Comparison of ENCODE assay signal across 9 mouse cellular contexts in the genomic region with DNA sequence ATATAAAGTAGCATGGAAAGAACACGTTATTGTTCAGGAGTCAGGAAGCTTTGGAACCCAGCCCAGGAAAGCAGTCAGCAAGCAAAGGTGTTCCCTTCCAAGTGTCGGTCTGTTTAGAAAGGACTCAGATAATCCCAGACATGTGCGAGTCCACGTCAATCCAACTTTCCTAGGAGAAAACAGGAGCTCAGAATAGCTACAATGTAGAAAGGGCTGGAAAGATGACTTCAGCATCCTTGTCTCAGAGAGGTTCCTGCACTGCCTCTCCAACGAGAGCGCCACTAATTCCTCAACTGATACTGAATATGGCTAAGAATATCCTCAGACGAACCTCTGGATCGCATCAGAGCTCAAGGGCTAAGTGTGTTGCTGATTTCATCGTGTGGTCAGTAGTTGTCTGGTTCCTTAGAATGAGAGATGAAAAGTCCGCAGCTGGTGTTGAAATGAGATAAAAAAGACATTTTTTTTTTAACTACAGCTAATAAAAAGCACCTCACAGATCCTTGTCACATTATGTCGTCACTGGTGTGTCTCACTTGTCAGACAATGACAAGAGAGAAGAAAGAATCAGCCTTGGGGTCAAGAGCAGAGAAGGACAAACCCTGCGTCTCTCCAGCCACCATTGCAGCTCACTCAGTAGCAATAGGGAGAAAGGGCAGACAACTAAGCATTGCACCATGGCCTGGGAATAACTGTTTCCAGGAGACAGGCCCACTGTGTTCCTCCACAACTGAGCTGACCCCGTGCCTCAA. TPM values are rescaled to one million over a fixed set of nuclear protein-coding genes. Genes with fewer than 3 reads are reported as not detected.
DNase-seq lines count a peak whose midpoint lies in the region; ATAC-seq lines count a peak whose summit lies in the region.
"Had no signal": no experiment of that assay in that cellular context is flagged by ENCODE, and none has a peak within 500 bp of the region (broad histone marks: within the 10 kb centered on the region; RNA-seq: fewer than 3 reads in every experiment).

No protein-coding gene starts in this region.

- DNase-seq in cerebellum, adult 18-20 months: peak; percentile 38 to 43
- no peak for DNase-seq in cerebellum, adult 9-11 months
- DNase-seq in kidney, postnatal 36 days: peak; percentile 70 to 74
- DNase-seq in urinary bladder, postnatal 4 days (ENCODE audit: low spot score in 2 of 2): no peak
- DNase-seq in right cerebral cortex, postnatal 10 days (ENCODE audit: low spot score in 2 of 2): no peak

- H3K9ac ChIP-seq in kidney, embryonic 16.5 days (replicated peaks; ENCODE audit: low read length): no peak overlapping the region
- H3K9ac ChIP-seq in heart, embryonic 16.5 days (ENCODE audit: low read length): no peak overlapping the region
- H3K9ac ChIP-seq: neural tube, embryonic 12.5 days had no signal

- 68% methylated on average over 13 of the region's 13 CpGs for WGBS in kidney, embryonic 16.5 days
- WGBS in heart, embryonic 16.5 days: 18% methylated on average over 13 of the region's 13 CpGs

- no peaks in the 10 kb centered on the region for H3K9me3 ChIP-seq in kidney, embryonic 16.5 days (ENCODE audit: low read length)
- H3K9me3 ChIP-seq in heart, embryonic 16.5 days (replicated peaks; ENCODE audit: control insufficient read depth, low read length): no peaks in the 10 kb centered on the region
- H3K9me3 ChIP-seq: neural tube, embryonic 12.5 days had no signal

- H3K27me3 ChIP-seq in kidney, embryonic 16.5 days (ENCODE audit: insufficient read depth, low read length): no peaks in the 10 kb centered on the region
- no peaks in the 10 kb centered on the region for H3K27me3 ChIP-seq in heart, embryonic 16.5 days (ENCODE audit: control insufficient read depth, insufficient read depth, low read length)
- H3K27me3 ChIP-seq: neural tube, embryonic 12.5 days had no signal

- peaks cover 17% of the 10 kb centered on the region for H3K4me1 ChIP-seq in kidney, embryonic 16.5 days (ENCODE audit: insufficient read depth, low read length)
- H3K4me1 ChIP-seq in heart, embryonic 16.5 days (ENCODE audit: control insufficient read depth, insufficient read depth, low read length): peaks cover 35% of the 10 kb centered on the region
- H3K4me1 ChIP-seq: neural tube, embryonic 12.5 days had no signal

- no peak overlapping the region for H3K4me2 ChIP-seq in kidney, embryonic 16.5 days (replicated peaks; ENCODE audit: low read depth, low read length)
- peak overlapping the region; percentile 33 for H3K4me2 ChIP-seq in heart, embryonic 16.5 days (ENCODE audit: low read depth, low read length)
- H3K4me2 ChIP-seq: neural tube, embryonic 12.5 days had no signal

- H3K36me3 ChIP-seq in kidney, embryonic 16.5 days (ENCODE audit: insufficient read depth, low read length): no peaks in the 10 kb centered on the region
- no peaks in the 10 kb centered on the region for H3K36me3 ChIP-seq in heart, embryonic 16.5 days (ENCODE audit: control insufficient read depth, insufficient read depth)
- H3K36me3 ChIP-seq: neural tube, embryonic 12.5 days had no signal

- H3K27ac ChIP-seq in kidney, embryonic 16.5 days (ENCODE audit: low read length): no peak overlapping the region
- peak overlapping the region; percentile 47 for H3K27ac ChIP-seq in heart, embryonic 16.5 days (ENCODE audit: low read length)
- H3K27ac ChIP-seq: neural tube, embryonic 12.5 days had no signal

- ATAC-seq in kidney, embryonic 16.5 days (ENCODE audit: low FRiP score, low TSS enrichment): no peak
- ATAC-seq in heart, embryonic 16.5 days (replicated peaks; ENCODE audit: extremely low read depth, insufficient read depth, low FRiP score): peak; percentile 68
- peak; percentile 32 for ATAC-seq in megakaryocyte progenitor cell, adult 5-6 weeks (replicated peaks; ENCODE audit: poor library complexity)

- no peak overlapping the region for H3K4me3 ChIP-seq in kidney, embryonic 16.5 days (ENCODE audit: low read length)
- H3K4me3 ChIP-seq in heart, embryonic 16.5 days (ENCODE audit: low read length): no peak overlapping the region
- H3K4me3 ChIP-seq: neural tube, embryonic 12.5 days had no signal

RNA-seq across cellular contexts. Expression of gene Lrch1, which starts 47.5 kb away (rescaled TPM):
- polyA plus RNA-seq in kidney, embryonic 16.5 days (2015; fragmentation: Nextera tagmentation; extraction: Ambion mirVana): 18.3 and 24.5 TPM in 2 replicates
- polyA plus RNA-seq in heart, embryonic 16.5 days (2015; fragmentation: Nextera tagmentation; extraction: Ambion mirVana): 12.4 and 12.5 TPM in 2 replicates
- 12.1 and 14.3 TPM in 2 replicates for total RNA-seq in megakaryocyte progenitor cell, adult 5-6 weeks (2015)
- total RNA-seq in megakaryocyte progenitor cell, adult 5-6 weeks (2017): 9.3 and 11.3 TPM in 2 replicates

Comparison
In these comparisons a context has a peak if more than half of its experiments do, and no peak if none do; other contexts are left out.
1. DNase-seq: peak in cerebellum, adult 18-20 months (2 of 2) and kidney, postnatal 36 days (2 of 2); none in cerebellum, adult 9-11 months (single experiment), urinary bladder, postnatal 4 days (0 of 2) and right cerebral cortex, postnatal 10 days (0 of 2).